Mouse (Mus musculus): ENCODE results near the gene Patj. TPM values are rescaled to one million over a fixed set of nuclear protein-coding genes. Genes with fewer than 3 reads are reported as not detected.

The Patj gene
- total RNA-seq, 2 experiments from 2014 or later = 2.1 to 3.1 TPM

GRCm38 (mm10) chr4:98444437-98445139 is 49.0 kb downstream of the Patj start:
- intact Hi-C loops (cut with DNase I) = loop anchor here (5.0 kb wide), 1 partner anchor 882 kb away; no protein-coding TSS in a partner anchor
- DNase-seq = no peak

- DNase-seq = no peak
- intact Hi-C loops (cut with DNase I) = loop anchor here (5.0 kb wide), 1 partner anchor 887 kb away; no protein-coding TSS in a partner anchor
Observed at GRCm38 (mm10) chr4:98449564-98450263, 54.1 kb downstream of the Patj start.

- intact Hi-C loops (cut with DNase I) = no loop called here
- DNase-seq = no peak
Observed at GRCm38 (mm10) chr4:98450308-98450707, 54.7 kb downstream of the Patj start.

GRCm38 (mm10) chr4:98450829-98451228 is 55.2 kb downstream of the Patj start:
- DNase-seq = no peak
- intact Hi-C loops (cut with DNase I) = no loop called here

GRCm38 (mm10) chr4:98451259-98451658 is 55.7 kb downstream of the Patj start:
- intact Hi-C loops (cut with DNase I) = no loop called here

GRCm38 (mm10) chr4:98452725-98453124 is 57.1 kb downstream of the Patj start:
- DNase-seq = no peak
- intact Hi-C loops (cut with DNase I) = no loop called here

More at GRCm38 (mm10) chr4:98451259-98451658, 55.7 kb downstream of the Patj start:
- no peak for DNase-seq

- intact Hi-C loops (cut with DNase I) = no loop called here
- no peak for DNase-seq
Observed at GRCm38 (mm10) chr4:98453231-98453630, 57.6 kb downstream of the Patj start.

- intact Hi-C loops (cut with DNase I) = no loop called here
Observed at GRCm38 (mm10) chr4:98455352-98455751, 59.8 kb downstream of the Patj start.

GRCm38 (mm10) chr4:98455910-98456309 is 60.3 kb downstream of the Patj start:
- intact Hi-C loops (cut with DNase I) = no loop called here
- DNase-seq = no peak

More at GRCm38 (mm10) chr4:98455352-98455751, 59.8 kb downstream of the Patj start:
- DNase-seq = no peak

GRCm38 (mm10) chr4:98461804-98462341 is 66.3 kb downstream of the Patj start:
- no peak for DNase-seq
- intact Hi-C loops (cut with DNase I) = no loop called here

- intact Hi-C loops (cut with DNase I) = no loop called here
- DNase-seq = no peak
Observed at GRCm38 (mm10) chr4:98465476-98465875, 69.9 kb downstream of the Patj start.

GRCm38 (mm10) chr4:98465886-98466285 is 70.3 kb downstream of the Patj start:
- intact Hi-C loops (cut with DNase I) = no loop called here

GRCm38 (mm10) chr4:98471376-98471775 is 75.8 kb downstream of the Patj start:
- intact Hi-C loops (cut with DNase I) = no loop called here
- no peak for DNase-seq

More at GRCm38 (mm10) chr4:98465886-98466285, 70.3 kb downstream of the Patj start:
- DNase-seq = no peak

GRCm38 (mm10) chr4:98473491-98473890 is 77.9 kb downstream of the Patj start:
- no peak for DNase-seq
- intact Hi-C loops (cut with DNase I) = no loop called here

- DNase-seq = no peak
- intact Hi-C loops (cut with DNase I) = no loop called here
Observed at GRCm38 (mm10) chr4:98478005-98478404, 82.4 kb downstream of the Patj start.

GRCm38 (mm10) chr4:98486475-98486874 is 90.9 kb downstream of the Patj start:
- DNase-seq = no peak
- intact Hi-C loops (cut with DNase I) = no loop called here

GRCm38 (mm10) chr4:98486901-98487300 is 91.3 kb downstream of the Patj start:
- intact Hi-C loops (cut with DNase I) = no loop called here
- DNase-seq = no peak

- no peak for DNase-seq
- intact Hi-C loops (cut with DNase I) = no loop called here
Observed at GRCm38 (mm10) chr4:98489386-98489785, 93.8 kb downstream of the Patj start.

GRCm38 (mm10) chr4:98498341-98498740 is 102.8 kb downstream of the Patj start:
- intact Hi-C loops (cut with DNase I) = no loop called here

GRCm38 (mm10) chr4:98500182-98500581 is 104.6 kb downstream of the Patj start:
- intact Hi-C loops (cut with DNase I) = no loop called here
- DNase-seq = no peak

More at GRCm38 (mm10) chr4:98498341-98498740, 102.8 kb downstream of the Patj start:
- DNase-seq = no peak

- no peak for DNase-seq
- intact Hi-C loops (cut with DNase I) = no loop called here
Observed at GRCm38 (mm10) chr4:98500875-98501274, 105.3 kb downstream of the Patj start.
